Mouse (Mus musculus): ENCODE data around the gene Olfr533.

DNA sequence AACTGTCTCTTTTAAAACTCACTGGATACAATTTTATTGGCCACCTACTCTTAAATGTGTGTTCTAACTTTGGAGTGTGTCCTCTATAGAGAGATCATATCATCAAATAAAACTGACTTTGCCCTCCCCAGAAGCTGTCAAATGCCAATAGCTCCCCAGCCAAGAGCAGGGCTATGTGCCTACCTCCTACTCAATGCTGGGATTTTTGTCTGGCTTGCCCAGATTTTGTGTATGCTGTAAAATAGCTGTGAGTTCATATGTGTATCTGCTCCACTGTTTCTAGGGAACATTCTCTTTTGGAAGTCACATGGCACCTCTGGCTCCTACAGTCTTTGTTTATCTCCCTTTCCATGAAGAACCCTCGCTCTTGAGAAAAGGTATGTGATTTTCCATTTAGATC, 25.8 kb downstream of the Olfr533 start:
- TF ChIP-seq CTCF (IDR thresholded peaks at IDR 0.05; ENCODE audit: borderline replicate concordance, control insufficient read depth, extremely low read depth, insufficient read depth, low read length, poor library complexity), result no peak
- no peak for TF ChIP-seq POLR2A (IDR thresholded peaks at IDR 0.05; ENCODE audit: control insufficient read depth, extremely low read depth, insufficient read depth, low read length, poor library complexity)
